Mouse (Mus musculus) kidney, postnatal 0 days (tissue): Measurements from ENCODE around the gene Ankrd55. TPM values are rescaled to one million over a fixed set of nuclear protein-coding genes. Genes with fewer than 3 reads are reported as not detected.
A peak's percentile ranks its signal among the peaks of the same experiment; 100 is the strongest.

Experiments used
- ATAC-seq: fragments of 200-750 bp; cut with Nextera tagmentation; replicated peaks from 2 replicates; pipeline ENCODE4 v1.8.0; 2017; ENCODE audit warnings: low read depth, moderate number of reproducible peaks, moderate TSS enrichment, moderate library complexity; ENCODE audit not compliant: low FRiP score
- DNase-seq: peaks from one replicate; pipeline ENCODE4 v3.0.0-alpha.2; 2016; ENCODE audit warnings: low spot score
- H3K27ac ChIP-seq: fragments of 300-500 bp; sonication (generic); 2 replicates; pipeline ENCODE4 v1.5.1; 2014; ENCODE audit warnings: mild to moderate bottlenecking
- H3K27me3 ChIP-seq: fragments of 300-500 bp; sonication (generic); 2 replicates; pipeline ENCODE4 v1.6.1; 2014; ENCODE audit warnings: low read length, mixed read lengths; ENCODE audit not compliant: insufficient read depth
- H3K36me3 ChIP-seq: fragments of 300-500 bp; sonication (generic); 2 replicates; pipeline ENCODE4 v1.6.1; 2014; ENCODE audit warnings: low read length, mixed read lengths; ENCODE audit not compliant: insufficient read depth
- H3K4me1 ChIP-seq: fragments of 300-500 bp; sonication (generic); replicated peaks from 2 replicates; pipeline ENCODE4 v1.6.1; 2014; ENCODE audit warnings: antibody characterized with exemption, low read length, mixed read lengths; ENCODE audit not compliant: insufficient read depth
- H3K4me2 ChIP-seq: fragments of 300-500 bp; sonication (generic); 2 replicates; pipeline ENCODE4 v1.6.1; 2014; ENCODE audit warnings: mild to moderate bottlenecking, low read length, moderate library complexity, mixed read lengths
- H3K4me3 ChIP-seq: fragments of 300-500 bp; sonication (generic); replicated peaks from 2 replicates; pipeline ENCODE4 v1.5.1; 2014; ENCODE audit warnings: low read depth, low read length
- H3K9ac ChIP-seq: fragments of 300-500 bp; sonication (generic); 2 replicates; pipeline ENCODE4 v1.6.1; 2014; ENCODE audit warnings: low read depth, low read length
- H3K9me3 ChIP-seq: fragments of 300-500 bp; sonication (generic); replicated peaks from 2 replicates; pipeline ENCODE4 v1.6.1; 2016; ENCODE audit warnings: low read length, inconsistent platforms, mixed read lengths
- CTCF ChIP-seq: IDR thresholded peaks from 2 replicates; pipeline ENCODE4 v1.5.1; 2016; ENCODE audit warnings: antibody characterized with exemption, low read depth, mild to moderate bottlenecking, moderate library complexity
- WGBS: fragments of 180-500 bp; shearing (Covaris S2); extraction: QIAGEN DNeasy Blood & Tissue Kit; methylation state at CpG from one replicate; pipeline ENCODE4 v1.1.7; 2014; 5-methylcytosine and 5-hydroxymethylcytosine counted together
- polyA plus RNA-seq: library from polyadenylated mRNA; unstranded; fragments of >200 nt; fragmentation: Nextera tagmentation; extraction: Ambion mirVana; gene quantifications from 2 replicates; pipeline ENCODE4 v1.2.1, GENCODE M21; 2015

Ankrd55 gene
- polyA plus RNA-seq, 1 experiment from 2014 or later = 0.30 TPM

DNA sequence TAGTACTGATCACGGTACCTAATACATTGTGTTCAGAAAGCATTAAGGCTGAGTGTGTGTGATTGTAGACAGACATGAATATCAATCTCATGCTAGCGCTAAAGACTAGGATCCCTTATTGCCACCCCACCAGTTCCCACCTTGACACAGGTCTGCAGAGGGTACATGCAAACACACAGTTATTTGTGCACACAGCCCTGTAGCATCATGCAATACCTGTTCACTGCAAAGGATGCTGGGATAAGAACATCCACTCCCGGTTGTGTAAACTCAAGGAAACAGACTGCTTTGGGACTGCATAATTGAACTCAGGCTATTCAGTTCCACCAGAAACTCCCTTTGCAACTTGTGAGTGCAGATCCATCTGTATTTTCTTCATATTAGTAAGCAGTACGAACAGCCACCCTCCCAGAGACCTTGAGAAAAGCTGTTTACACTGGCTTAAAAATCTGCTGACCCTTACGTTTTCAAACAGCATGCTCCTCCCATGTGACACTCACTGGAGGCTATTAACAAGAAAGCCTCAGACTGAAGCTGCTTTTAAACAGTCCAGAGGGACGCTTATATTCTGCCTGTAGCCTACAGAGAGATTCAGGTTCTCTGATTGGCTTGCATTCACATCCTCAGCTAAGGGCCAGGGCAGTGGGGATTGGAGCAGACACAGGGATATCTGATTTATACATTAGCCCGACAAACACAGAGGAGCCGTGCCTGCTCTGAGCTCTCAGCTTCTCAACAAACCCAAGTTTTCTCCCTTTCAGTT is 42.8 kb downstream of the Ankrd55 start:
- peak; percentile 66 for ATAC-seq
- no peak overlapping the region for H3K9ac ChIP-seq

DNA sequence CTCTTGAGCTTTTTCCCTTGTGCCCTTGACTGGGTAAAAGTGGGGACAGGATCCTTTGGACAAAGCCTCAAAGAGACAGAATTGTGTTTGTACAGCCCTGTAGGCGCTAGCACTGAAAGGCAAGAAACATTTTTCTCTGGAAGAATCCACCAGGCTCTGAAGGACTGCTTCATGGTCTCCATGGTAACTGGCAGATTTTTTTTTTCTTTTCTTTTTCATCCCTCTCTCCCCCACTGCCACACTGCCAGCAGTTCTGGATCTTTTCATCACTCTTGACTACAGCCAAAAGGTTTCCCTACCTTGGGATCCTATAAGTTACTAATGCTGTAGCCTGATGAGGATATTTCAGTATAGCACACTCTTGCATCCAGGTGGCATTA is 43.4 kb downstream of the Ankrd55 start:
- TF ChIP-seq CTCF = no peak
- no peak for ATAC-seq
- Histone ChIP-seq H3K27me3 (no peaks in the 10 kb centered on the region), H3K36me3 (no peaks in the 10 kb centered on the region), H3K9ac (no peak overlapping the region), H3K4me3 (no peak overlapping the region), H3K27ac (peak overlapping the region; percentile 47), H3K4me2 (peak overlapping the region; percentile 15; the same call in 1 of the 2 replicates), H3K9me3 (no peaks in the 10 kb centered on the region), H3K4me1 (peaks cover 14% of the 10 kb centered on the region; the same call in 1 of the 2 replicates)
- peak; percentile 32 for DNase-seq
- WGBS = 47% methylated on average over 1 of the region's 1 CpGs

More for the DNA sequence above, 42.8 kb downstream of the Ankrd55 start:
- Histone ChIP-seq H3K27ac (peak overlapping the region; percentile 47), H3K4me3 (no peak overlapping the region), H3K4me2 (peak overlapping the region; percentile 15; the same call in 1 of the 2 replicates), H3K4me1 (peaks cover 14% of the 10 kb centered on the region; the same call in 1 of the 2 replicates), H3K27me3 (no peaks in the 10 kb centered on the region), H3K36me3 (no peaks in the 10 kb centered on the region), H3K9me3 (no peaks in the 10 kb centered on the region)
- TF ChIP-seq CTCF = no peak
- DNase-seq = peak; percentile 78
- 34% methylated on average over 8 of the region's 8 CpGs for WGBS

GRCm38 (mm10) chr13:112335531-112335930 is 47.3 kb downstream of the Ankrd55 start:
- DNase-seq (no peak), ATAC-seq (no peak)
- no peak overlapping the region for H3K27ac ChIP-seq
- no peaks in the 10 kb centered on the region for H3K36me3 ChIP-seq
- no peak overlapping the region for H3K4me3 ChIP-seq
- no peak overlapping the region for H3K9ac ChIP-seq
- peaks cover 10% of the 10 kb centered on the region; the same call in 1 of the 2 replicates for H3K4me1 ChIP-seq
- no peaks in the 10 kb centered on the region for H3K27me3 ChIP-seq
- TF ChIP-seq CTCF = no peak
- 46% methylated on average over 3 of the region's 3 CpGs for WGBS
- no peak overlapping the region for H3K4me2 ChIP-seq
- no peaks in the 10 kb centered on the region for H3K9me3 ChIP-seq

- WGBS = 93% methylated on average over 9 of the region's 9 CpGs
- no peak overlapping the region for H3K4me3 ChIP-seq
- ATAC-seq = no peak
Observed at GRCm38 (mm10) chr13:112337146-112337545, 48.9 kb downstream of the Ankrd55 start.

GRCm38 (mm10) chr13:112340205-112340604 is 52.0 kb downstream of the Ankrd55 start:
- TF ChIP-seq CTCF = no peak
- 33% methylated on average over 8 of the region's 8 CpGs for WGBS
- Histone ChIP-seq H3K4me3 (no peak overlapping the region), H3K36me3 (no peaks in the 10 kb centered on the region), H3K9ac (no peak overlapping the region), H3K4me2 (no peak overlapping the region), H3K27me3 (no peaks in the 10 kb centered on the region), H3K27ac (no peak overlapping the region), H3K4me1 (peaks cover 2% of the 10 kb centered on the region; the same call in 1 of the 2 replicates), H3K9me3 (no peaks in the 10 kb centered on the region)
- no peak for ATAC-seq
- DNase-seq = peak; percentile 75

More at GRCm38 (mm10) chr13:112337146-112337545, 48.9 kb downstream of the Ankrd55 start:
- no peaks in the 10 kb centered on the region for H3K4me1 ChIP-seq
- H3K9ac ChIP-seq = no peak overlapping the region
- H3K4me2 ChIP-seq = no peak overlapping the region
- no peak for TF ChIP-seq CTCF
- no peaks in the 10 kb centered on the region for H3K36me3 ChIP-seq
- H3K27ac ChIP-seq = no peak overlapping the region
- no peaks in the 10 kb centered on the region for H3K9me3 ChIP-seq
- DNase-seq = no peak
- no peaks in the 10 kb centered on the region for H3K27me3 ChIP-seq

- Histone ChIP-seq H3K4me3 (no peak overlapping the region), H3K36me3 (no peaks in the 10 kb centered on the region), H3K9ac (no peak overlapping the region), H3K27ac (no peak overlapping the region), H3K4me2 (no peak overlapping the region), H3K27me3 (no peaks in the 10 kb centered on the region), H3K9me3 (no peaks in the 10 kb centered on the region), H3K4me1 (peaks cover 3% of the 10 kb centered on the region; the same call in 1 of the 2 replicates)
- TF ChIP-seq CTCF = no peak
- 81% methylated on average over 6 of the region's 6 CpGs for WGBS
- ATAC-seq (no peak), DNase-seq (no peak)
Observed at GRCm38 (mm10) chr13:112340761-112341160, 52.5 kb downstream of the Ankrd55 start.
